Mouse (Mus musculus) lung, embryonic 14.5 days (tissue): ENCODE measurements at regions not wholly inside any gene's neighbourhood (a gene's known extent, or its start where the extent isn't known, plus 50 kb on each side); places are given as distances from the start of the nearest gene placed in this dataset.

Experiments
- ATAC-seq: fragments of 200-750 bp; cut with Nextera tagmentation; 2 replicates; pipeline ENCODE4 v1.8.0; 2017; ENCODE audit warnings: mild to moderate bottlenecking, moderate TSS enrichment, moderate library complexity; ENCODE audit not compliant: insufficient read depth
- DNase-seq: peaks from one replicate; pipeline ENCODE4 v3.0.0-alpha.2; 2015
- H3K27ac ChIP-seq: fragments of 300-500 bp; sonication (generic); 2 replicates; pipeline ENCODE4 v1.5.1; 2014; ENCODE audit warnings: low read depth, mild to moderate bottlenecking, moderate library complexity
- H3K27me3 ChIP-seq: fragments of 300-500 bp; sonication (generic); 2 replicates; pipeline ENCODE4 v1.6.1; 2014; ENCODE audit warnings: low read length, control low read depth; ENCODE audit not compliant: insufficient read depth
- H3K36me3 ChIP-seq: fragments of 300-500 bp; sonication (generic); 2 replicates; pipeline ENCODE4 v1.6.1; 2014; ENCODE audit warnings: control low read depth; ENCODE audit not compliant: insufficient read depth
- H3K4me1 ChIP-seq: fragments of 300-500 bp; sonication (generic); 2 replicates; pipeline ENCODE4 v1.6.1; 2014; ENCODE audit warnings: antibody characterized with exemption, control low read depth; ENCODE audit not compliant: insufficient read depth
- H3K4me2 ChIP-seq: fragments of 300-500 bp; sonication (generic); 2 replicates; pipeline ENCODE4 v1.6.1; 2014; ENCODE audit warnings: mild to moderate bottlenecking
- H3K4me3 ChIP-seq: fragments of 300-500 bp; sonication (generic); 2 replicates; pipeline ENCODE4 v1.5.1; 2014; ENCODE audit warnings: low read depth, low read length
- H3K9ac ChIP-seq: fragments of 300-500 bp; sonication (generic); 2 replicates; pipeline ENCODE4 v1.6.1; 2014
- H3K9me3 ChIP-seq: fragments of 300-500 bp; sonication (generic); 2 replicates; pipeline ENCODE4 v1.6.1; 2016; ENCODE audit warnings: low read depth, low read length, control low read depth
- CTCF ChIP-seq: IDR thresholded peaks from 2 replicates; pipeline ENCODE4 v1.5.1; 2016; ENCODE audit warnings: antibody characterized with exemption, low read depth
- WGBS: fragments of 180-500 bp; shearing (Covaris S2); extraction: QIAGEN DNeasy Blood & Tissue Kit; methylation state at CpG from one replicate; pipeline ENCODE4 v1.1.7; 2014; 5-methylcytosine and 5-hydroxymethylcytosine counted together

GRCm38 (mm10) chr15:68759948-68760347 is 2259.2 kb upstream of the Lrrc6 start:
- ATAC-seq (no peak), DNase-seq (no peak)
- TF ChIP-seq CTCF, result no peak
- H3K4me2 ChIP-seq, result no peak overlapping the region
- H3K36me3 ChIP-seq, result no peaks in the 10 kb centered on the region
- no peaks in the 10 kb centered on the region for H3K4me1 ChIP-seq
- no peaks in the 10 kb centered on the region for H3K9me3 ChIP-seq
- H3K27me3 ChIP-seq, result no peaks in the 10 kb centered on the region
- no peak overlapping the region for H3K27ac ChIP-seq
- no peak overlapping the region for H3K9ac ChIP-seq
- 65% methylated on average over 1 of the region's 1 CpGs for WGBS
- no peak overlapping the region for H3K4me3 ChIP-seq

- no peak for DNase-seq
- no peak for TF ChIP-seq CTCF
- H3K27me3 ChIP-seq, result no peaks in the 10 kb centered on the region
- no peak overlapping the region for H3K4me3 ChIP-seq
- no peak overlapping the region for H3K4me2 ChIP-seq
- H3K4me1 ChIP-seq, result no peaks in the 10 kb centered on the region
- H3K36me3 ChIP-seq, result no peaks in the 10 kb centered on the region
- H3K27ac ChIP-seq, result no peak overlapping the region
- 82% methylated on average over 1 of the region's 1 CpGs for WGBS
- no peak overlapping the region for H3K9ac ChIP-seq
- no peak for ATAC-seq
- H3K9me3 ChIP-seq, result no peaks in the 10 kb centered on the region
Observed at GRCm38 (mm10) chr15:68755255-68755654, 2254.5 kb upstream of the Lrrc6 start.

GRCm38 (mm10) chr15:68754834-68755233 is 2254.1 kb upstream of the Lrrc6 start:
- H3K9ac ChIP-seq, result no peak overlapping the region
- H3K27me3 ChIP-seq, result no peaks in the 10 kb centered on the region
- no peak overlapping the region for H3K4me2 ChIP-seq
- no peaks in the 10 kb centered on the region for H3K4me1 ChIP-seq
- H3K27ac ChIP-seq, result no peak overlapping the region
- ATAC-seq (no peak), DNase-seq (no peak)
- no peaks in the 10 kb centered on the region for H3K9me3 ChIP-seq
- no peak overlapping the region for H3K4me3 ChIP-seq
- H3K36me3 ChIP-seq, result no peaks in the 10 kb centered on the region
- no peak for TF ChIP-seq CTCF
- WGBS, result 77% methylated on average over 4 of the region's 4 CpGs

GRCm38 (mm10) chr15:68739344-68739743 is 2238.6 kb upstream of the Lrrc6 start:
- no peaks in the 10 kb centered on the region for H3K27me3 ChIP-seq
- no peak overlapping the region for H3K9ac ChIP-seq
- no peak for TF ChIP-seq CTCF
- no peak overlapping the region for H3K4me2 ChIP-seq
- H3K4me3 ChIP-seq, result no peak overlapping the region
- ATAC-seq, result no peak
- no peak for DNase-seq
- H3K4me1 ChIP-seq, result no peaks in the 10 kb centered on the region
- H3K27ac ChIP-seq, result no peak overlapping the region
- no peaks in the 10 kb centered on the region for H3K9me3 ChIP-seq
- H3K36me3 ChIP-seq, result no peaks in the 10 kb centered on the region
- WGBS, result 73% methylated on average over 7 of the region's 7 CpGs

- no peak for TF ChIP-seq CTCF
- ATAC-seq (peak; percentile 91), DNase-seq (peak; percentile 76)
- H3K4me2 ChIP-seq, result no peak overlapping the region
- H3K9ac ChIP-seq, result no peak overlapping the region
- H3K9me3 ChIP-seq, result no peaks in the 10 kb centered on the region
- no peak overlapping the region for H3K27ac ChIP-seq
- 30% methylated on average over 5 of the region's 5 CpGs for WGBS
- H3K4me1 ChIP-seq, result no peaks in the 10 kb centered on the region
- H3K27me3 ChIP-seq, result no peaks in the 10 kb centered on the region
- H3K4me3 ChIP-seq, result no peak overlapping the region
- H3K36me3 ChIP-seq, result no peaks in the 10 kb centered on the region
Observed at GRCm38 (mm10) chr15:68721250-68721649, 2220.5 kb upstream of the Lrrc6 start.

- Histone ChIP-seq H3K27ac (no peak overlapping the region), H3K4me1 (no peaks in the 10 kb centered on the region), H3K9me3 (no peaks in the 10 kb centered on the region), H3K9ac (no peak overlapping the region), H3K27me3 (no peaks in the 10 kb centered on the region), H3K4me3 (no peak overlapping the region), H3K36me3 (no peaks in the 10 kb centered on the region), H3K4me2 (no peak overlapping the region)
- TF ChIP-seq CTCF, result no peak
- 66% methylated on average over 12 of the region's 12 CpGs for WGBS
- ATAC-seq (no peak), DNase-seq (no peak)
Observed at GRCm38 (mm10) chr15:68719486-68719885, 2218.8 kb upstream of the Lrrc6 start.

GRCm38 (mm10) chr15:68714337-68714736 is 2213.6 kb upstream of the Lrrc6 start:
- DNase-seq (peak; percentile 3), ATAC-seq (no peak)
- Histone ChIP-seq H3K36me3 (no peaks in the 10 kb centered on the region), H3K4me2 (no peak overlapping the region), H3K9ac (no peak overlapping the region), H3K27ac (no peak overlapping the region), H3K4me1 (no peaks in the 10 kb centered on the region), H3K4me3 (no peak overlapping the region), H3K9me3 (no peaks in the 10 kb centered on the region), H3K27me3 (no peaks in the 10 kb centered on the region)
- no peak for TF ChIP-seq CTCF
- WGBS, result 58% methylated on average over 4 of the region's 4 CpGs

- no peak for ATAC-seq
- TF ChIP-seq CTCF, result no peak
- 77% methylated on average over 3 of the region's 3 CpGs for WGBS
Observed at GRCm38 (mm10) chr15:68707306-68707705, 2206.6 kb upstream of the Lrrc6 start.

More at GRCm38 (mm10) chr15:68707306-68707705, 2206.6 kb upstream of the Lrrc6 start:
- Histone ChIP-seq H3K4me1 (no peaks in the 10 kb centered on the region), H3K36me3 (no peaks in the 10 kb centered on the region), H3K27ac (no peak overlapping the region), H3K4me3 (no peak overlapping the region), H3K9ac (no peak overlapping the region), H3K27me3 (no peaks in the 10 kb centered on the region), H3K9me3 (no peaks in the 10 kb centered on the region), H3K4me2 (no peak overlapping the region)
- DNase-seq, result no peak
